Mouse (Mus musculus) heart, postnatal 0 days (tissue): Measurements from ENCODE around the gene Kctd19.

Experiments
- CTCF ChIP-seq: IDR thresholded peaks from 2 replicates; pipeline ENCODE4 v1.5.1; 2016; ENCODE audit warnings: antibody characterized with exemption, control low read depth, low read depth
- EP300 ChIP-seq: IDR thresholded peaks from 2 replicates; pipeline ENCODE4 v1.6.1; 2016; ENCODE audit warnings: antibody characterized with exemption, low read depth

DNA sequence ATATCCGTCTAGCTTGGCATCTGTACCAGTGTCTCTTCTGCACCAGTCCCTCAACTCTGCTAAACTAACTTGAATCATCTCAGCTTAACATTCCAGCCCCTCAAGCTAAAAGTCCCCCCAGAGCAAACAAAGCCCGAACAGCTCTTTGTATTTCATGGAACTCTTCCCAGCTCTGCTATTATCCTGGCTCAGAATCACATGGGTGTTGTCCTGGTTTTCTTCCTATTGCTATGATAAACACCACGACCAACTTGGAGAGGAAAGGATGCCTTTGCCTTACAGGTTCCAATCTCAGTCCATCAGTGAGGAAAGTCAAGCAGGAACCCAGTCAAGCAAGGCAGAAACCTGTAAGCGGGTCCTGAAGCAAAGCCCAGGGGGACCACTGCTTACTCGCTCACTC, 20.2 kb upstream of the Kctd19 start:
- TF ChIP-seq CTCF, result no peak
- no peak for TF ChIP-seq EP300
